Mouse (Mus musculus): Measurements from ENCODE around the gene Rell1. TPM values are rescaled to one million over a fixed set of nuclear protein-coding genes. Genes with fewer than 3 reads are reported as not detected.
"Not testable (repeated sequence)": the region's sequence is repeated elsewhere in the genome, so short reads cannot be mapped to it uniquely, and the experiment has no call there.

Gene Rell1
- polyA plus RNA-seq, 1 experiment: 38.2 TPM

DNA sequence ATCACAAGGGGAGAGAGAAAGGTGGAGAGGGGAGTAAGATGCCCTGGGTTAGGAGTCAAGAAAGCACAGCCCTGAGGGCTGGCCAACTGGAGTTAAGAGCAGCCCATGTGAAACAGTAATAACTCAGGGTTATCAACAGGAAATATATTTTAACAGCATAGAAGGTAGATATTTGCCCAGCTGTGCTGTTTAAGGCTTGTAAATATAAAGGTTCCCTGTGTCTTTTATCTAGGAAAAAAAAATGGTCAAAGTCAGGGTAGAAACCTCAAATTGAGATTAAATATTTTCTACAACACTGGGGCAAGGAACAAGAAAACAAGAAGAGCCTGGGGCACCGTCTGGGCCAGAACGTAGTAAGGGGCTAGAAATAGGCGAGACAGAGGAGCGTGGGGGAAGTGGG lies 61.2 kb downstream of the Rell1 start:
- no peak for TF ChIP-seq CTCF (IDR thresholded peaks at IDR 0.05; ENCODE audit: borderline replicate concordance, insufficient read depth, low read length)
- TF ChIP-seq POLR2A (IDR thresholded peaks at IDR 0.05; ENCODE audit: low read depth, low read length): no peak
- Histone ChIP-seq H3K27ac (ENCODE audit: insufficient read depth, low read length) (no peak overlapping the region), H3K4me1 (ENCODE audit: control insufficient read depth, insufficient read depth, low read length) (no peaks in the 10 kb centered on the region), H3K4me3 (ENCODE audit: insufficient read depth, low read length) (no peak overlapping the region)

DNA sequence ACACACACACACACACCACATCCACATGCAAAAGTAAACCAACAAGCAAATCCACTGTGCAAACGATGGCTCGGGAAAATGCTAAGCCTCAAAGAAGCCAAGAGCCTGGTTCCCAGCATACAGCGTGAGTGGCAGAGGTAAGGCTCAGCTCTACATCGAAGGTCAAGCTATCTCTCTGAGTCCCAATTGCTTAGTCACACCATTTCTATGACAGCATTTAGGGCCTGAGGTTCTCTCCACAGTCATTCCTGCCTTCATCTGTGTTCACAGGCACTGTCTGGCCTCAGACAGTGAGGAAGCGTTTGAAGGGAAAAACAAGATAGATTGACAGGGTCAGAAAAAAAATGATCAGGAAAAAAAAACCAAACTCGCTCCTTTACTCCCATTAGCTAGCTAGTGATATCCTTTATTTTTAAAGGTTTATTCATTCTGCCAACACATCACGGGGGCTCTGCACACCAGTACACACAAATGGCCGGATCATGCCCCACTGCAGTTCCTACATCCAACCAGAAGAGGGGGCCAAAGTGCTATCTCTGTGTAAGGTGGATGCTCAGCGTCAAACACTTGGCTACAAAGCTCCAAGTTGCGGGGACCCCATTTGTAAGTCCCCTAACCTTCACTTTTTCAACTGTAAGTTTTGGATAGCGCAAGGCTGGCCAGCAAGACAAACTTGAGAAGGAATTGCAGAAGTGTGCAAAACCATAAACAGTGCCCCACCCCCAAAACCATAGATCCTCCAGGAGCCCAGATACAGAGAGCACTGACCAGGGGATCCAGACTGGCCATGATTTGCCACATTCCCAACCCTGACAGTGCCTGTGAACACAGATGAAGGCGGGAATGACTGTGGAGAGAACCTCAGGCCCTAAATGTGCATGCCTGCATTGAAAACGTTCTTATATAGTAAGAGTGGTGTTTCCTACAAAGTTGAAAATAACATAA lies 62.3 kb downstream of the Rell1 start:
- H3K27ac ChIP-seq (ENCODE audit: insufficient read depth, low read length): no peak overlapping the region

DNA sequence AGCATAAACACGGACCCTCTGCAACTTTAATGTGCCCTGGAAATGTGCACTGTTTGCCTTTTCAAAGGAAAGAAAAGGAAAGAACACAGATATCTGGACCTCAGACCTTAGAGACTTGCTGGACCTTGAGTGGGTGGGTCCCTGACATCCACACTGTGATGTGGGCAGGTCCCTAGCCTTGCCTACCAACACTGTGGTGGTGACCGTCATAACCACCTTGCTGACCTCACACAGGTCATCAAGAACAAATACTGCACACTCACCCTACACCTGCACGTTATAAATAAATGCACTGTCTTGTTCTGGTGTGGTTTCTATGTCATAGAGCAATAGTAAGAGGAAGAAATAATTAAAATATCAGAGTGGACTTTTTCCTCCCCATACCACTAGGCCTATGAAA lies 65.4 kb downstream of the Rell1 start:
- TF ChIP-seq CTCF (IDR thresholded peaks at IDR 0.05; ENCODE audit: borderline replicate concordance, insufficient read depth, low read length) (no peak), POLR2A (IDR thresholded peaks at IDR 0.05; ENCODE audit: low read depth, low read length) (no peak)
- Histone ChIP-seq H3K4me1 (ENCODE audit: control insufficient read depth, insufficient read depth, low read length) (no peaks in the 10 kb centered on the region), H3K4me3 (ENCODE audit: insufficient read depth, low read length) (no peak overlapping the region), H3K27ac (ENCODE audit: insufficient read depth, low read length) (no peak overlapping the region)

More for the DNA sequence above, 62.3 kb downstream of the Rell1 start:
- H3K4me3 ChIP-seq (ENCODE audit: insufficient read depth, low read length): no peak overlapping the region
- TF ChIP-seq POLR2A (IDR thresholded peaks at IDR 0.05; ENCODE audit: low read depth, low read length) (no peak), CTCF (IDR thresholded peaks at IDR 0.05; ENCODE audit: borderline replicate concordance, insufficient read depth, low read length) (peak; percentile 67; the same call in 1 of the 2 replicates)
- H3K4me1 ChIP-seq (ENCODE audit: control insufficient read depth, insufficient read depth, low read length): no peaks in the 10 kb centered on the region

DNA sequence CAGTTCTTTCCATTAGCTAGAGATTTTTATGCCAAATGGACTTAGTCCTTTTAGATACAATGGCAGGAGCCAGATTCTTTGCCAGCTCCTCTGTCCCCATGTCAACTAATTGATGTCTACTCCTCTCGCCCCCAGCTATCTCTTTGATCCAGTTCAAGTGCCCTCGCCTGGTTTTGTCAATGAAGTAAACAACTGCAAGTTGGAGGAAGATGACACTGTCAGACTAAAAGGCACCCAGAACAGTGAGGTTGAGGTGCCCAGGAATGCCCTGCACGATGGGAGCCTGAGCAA lies 70.9 kb downstream of the Rell1 start:
- no peak overlapping the region for H3K27ac ChIP-seq (ENCODE audit: insufficient read depth, low read length)
- H3K4me3 ChIP-seq (ENCODE audit: insufficient read depth, low read length): no peak overlapping the region
- TF ChIP-seq CTCF (IDR thresholded peaks at IDR 0.05; ENCODE audit: borderline replicate concordance, insufficient read depth, low read length) (no peak), POLR2A (IDR thresholded peaks at IDR 0.05; ENCODE audit: low read depth, low read length) (no peak)
- no peaks in the 10 kb centered on the region for H3K4me1 ChIP-seq (ENCODE audit: control insufficient read depth, insufficient read depth, low read length)

DNA sequence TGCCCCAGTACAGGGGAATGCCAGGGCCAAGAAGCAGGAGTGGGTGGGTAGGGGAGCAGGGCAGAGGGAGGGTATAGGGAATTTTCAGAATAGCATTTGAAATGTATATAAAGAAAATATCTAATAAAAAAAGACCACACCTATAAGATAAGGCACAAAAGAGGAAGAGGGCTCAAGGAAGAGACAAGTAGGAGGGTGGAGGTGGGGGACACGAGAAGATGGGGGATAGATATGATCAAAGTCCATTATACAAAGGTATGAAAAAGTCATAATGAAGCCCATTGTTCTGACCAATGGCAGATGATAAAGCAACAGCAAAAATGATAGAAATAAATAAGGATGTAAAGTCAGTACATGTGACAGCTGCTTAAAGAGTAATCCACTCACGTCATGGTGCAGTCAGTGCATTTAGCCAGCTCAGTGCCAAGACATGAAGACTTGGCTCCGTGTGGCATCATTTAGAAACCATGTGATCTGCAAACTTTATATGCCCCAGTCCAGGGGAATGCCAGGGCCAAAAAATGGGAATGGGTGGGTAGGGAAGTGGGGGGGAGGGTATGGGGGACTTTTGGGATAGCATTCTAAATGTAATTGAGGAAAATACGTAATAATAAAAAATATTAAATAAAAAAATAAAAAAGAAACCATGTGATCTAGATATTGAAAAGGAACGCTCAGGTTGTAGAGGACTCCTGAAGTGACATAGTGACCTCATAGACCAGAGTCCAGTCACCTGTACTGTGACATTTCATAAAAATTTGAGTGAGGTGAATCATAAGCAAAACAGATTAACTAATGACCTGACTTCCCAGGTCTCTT lies 71.5 kb downstream of the Rell1 start:
- not testable (repeated sequence) for H3K4me3 ChIP-seq (ENCODE audit: insufficient read depth, low read length); H3K27ac ChIP-seq (ENCODE audit: insufficient read depth, low read length); H3K4me1 ChIP-seq (ENCODE audit: control insufficient read depth, insufficient read depth, low read length)

DNA sequence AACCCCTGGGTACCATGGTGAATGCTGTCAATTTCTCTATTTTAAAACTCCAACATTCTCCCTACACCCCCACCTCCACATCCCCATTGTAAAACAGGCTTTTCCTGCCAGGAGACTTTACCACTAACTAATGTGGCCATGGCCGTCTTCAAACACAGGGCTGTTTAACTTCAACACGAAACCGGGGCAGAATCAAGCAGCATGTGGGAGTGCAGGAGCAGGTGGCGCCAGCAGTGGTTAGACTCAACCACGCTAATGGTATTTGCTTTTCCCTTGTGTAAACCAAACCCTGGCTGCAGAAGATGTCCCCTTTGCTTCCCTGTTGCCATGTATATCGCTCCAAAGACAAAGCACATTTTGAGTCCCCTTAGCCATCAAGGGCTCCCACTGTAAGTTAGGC lies 76.8 kb downstream of the Rell1 start:
- TF ChIP-seq POLR2A (IDR thresholded peaks at IDR 0.05; ENCODE audit: low read depth, low read length) (no peak), CTCF (IDR thresholded peaks at IDR 0.05; ENCODE audit: borderline replicate concordance, insufficient read depth, low read length) (no peak)
- Histone ChIP-seq H3K4me3 (ENCODE audit: insufficient read depth, low read length) (no peak overlapping the region), H3K27ac (ENCODE audit: insufficient read depth, low read length) (no peak overlapping the region), H3K4me1 (ENCODE audit: control insufficient read depth, insufficient read depth, low read length) (no peaks in the 10 kb centered on the region)

DNA sequence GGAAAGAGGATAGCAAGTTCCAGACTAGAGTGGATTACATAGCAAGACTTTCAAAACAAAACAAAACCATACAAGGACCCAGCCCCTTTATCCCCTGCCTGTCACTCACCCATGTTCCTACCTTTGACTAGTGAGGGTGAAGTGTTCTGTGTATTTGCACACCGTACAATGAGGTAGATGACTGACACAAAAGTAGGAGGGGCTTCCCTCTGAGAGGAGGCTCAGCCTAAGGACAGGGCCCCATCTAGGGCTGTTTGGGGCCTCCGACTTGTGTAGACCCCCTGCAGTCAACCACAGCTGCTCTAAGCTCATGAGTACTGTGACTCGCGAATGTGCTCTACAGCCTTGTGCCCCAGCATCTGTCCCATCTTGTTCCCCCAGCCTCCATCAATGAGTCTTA lies 77.5 kb downstream of the Rell1 start:
- no peaks in the 10 kb centered on the region for H3K4me1 ChIP-seq (ENCODE audit: control insufficient read depth, insufficient read depth, low read length)
- no peak overlapping the region for H3K4me3 ChIP-seq (ENCODE audit: insufficient read depth, low read length)
- TF ChIP-seq POLR2A (IDR thresholded peaks at IDR 0.05; ENCODE audit: low read depth, low read length) (no peak), CTCF (IDR thresholded peaks at IDR 0.05; ENCODE audit: borderline replicate concordance, insufficient read depth, low read length) (no peak)
- H3K27ac ChIP-seq (ENCODE audit: insufficient read depth, low read length): no peak overlapping the region

DNA sequence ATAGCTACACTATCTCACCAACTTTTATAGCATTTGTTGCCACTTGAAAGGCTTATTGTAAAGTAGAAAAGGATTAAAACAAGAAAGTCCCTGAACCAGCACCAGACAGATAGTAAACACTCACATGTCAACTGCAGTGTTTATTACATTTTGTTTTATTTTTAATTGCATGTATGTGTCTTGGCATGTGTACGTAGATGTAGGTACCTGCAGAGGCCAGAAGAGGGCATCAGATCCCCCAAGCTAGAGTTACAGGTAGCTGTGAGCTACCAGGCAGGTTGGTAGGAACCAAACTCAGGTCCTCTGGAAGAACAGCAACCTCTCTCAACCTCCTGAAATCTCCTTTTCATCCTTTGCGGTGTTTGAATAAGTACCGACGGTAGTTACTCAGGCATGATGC lies 81.6 kb downstream of the Rell1 start:
- Histone ChIP-seq H3K4me3 (ENCODE audit: insufficient read depth, low read length) (no peak overlapping the region), H3K4me1 (ENCODE audit: control insufficient read depth, insufficient read depth, low read length) (no peaks in the 10 kb centered on the region), H3K27ac (ENCODE audit: insufficient read depth, low read length) (no peak overlapping the region)
- TF ChIP-seq CTCF (IDR thresholded peaks at IDR 0.05; ENCODE audit: borderline replicate concordance, insufficient read depth, low read length): no peak
- no peak for TF ChIP-seq POLR2A (IDR thresholded peaks at IDR 0.05; ENCODE audit: low read depth, low read length)

DNA sequence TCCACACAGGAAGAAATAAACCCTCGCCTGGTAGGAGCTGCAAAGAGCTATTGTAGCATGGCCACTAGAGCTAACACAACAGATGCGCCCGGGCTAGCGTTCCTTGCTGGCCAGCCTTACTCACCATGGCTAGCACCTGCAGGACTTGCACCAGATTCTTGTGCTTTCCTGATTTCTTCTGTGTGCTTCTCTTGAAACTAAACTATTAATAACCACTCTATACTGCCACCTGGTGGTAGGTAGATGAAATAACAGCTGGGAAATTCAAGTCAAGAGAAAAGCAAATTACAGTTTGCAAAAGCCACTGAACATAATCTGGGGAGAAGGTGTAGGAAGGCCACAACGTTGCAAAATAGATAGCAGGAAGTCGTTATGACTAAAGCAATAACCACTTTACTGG lies 82.0 kb downstream of the Rell1 start:
- no peaks in the 10 kb centered on the region for H3K4me1 ChIP-seq (ENCODE audit: control insufficient read depth, insufficient read depth, low read length)
- TF ChIP-seq CTCF (IDR thresholded peaks at IDR 0.05; ENCODE audit: borderline replicate concordance, insufficient read depth, low read length) (no peak), POLR2A (IDR thresholded peaks at IDR 0.05; ENCODE audit: low read depth, low read length) (no peak)
- no peak overlapping the region for H3K4me3 ChIP-seq (ENCODE audit: insufficient read depth, low read length)
- no peak overlapping the region for H3K27ac ChIP-seq (ENCODE audit: insufficient read depth, low read length)

DNA sequence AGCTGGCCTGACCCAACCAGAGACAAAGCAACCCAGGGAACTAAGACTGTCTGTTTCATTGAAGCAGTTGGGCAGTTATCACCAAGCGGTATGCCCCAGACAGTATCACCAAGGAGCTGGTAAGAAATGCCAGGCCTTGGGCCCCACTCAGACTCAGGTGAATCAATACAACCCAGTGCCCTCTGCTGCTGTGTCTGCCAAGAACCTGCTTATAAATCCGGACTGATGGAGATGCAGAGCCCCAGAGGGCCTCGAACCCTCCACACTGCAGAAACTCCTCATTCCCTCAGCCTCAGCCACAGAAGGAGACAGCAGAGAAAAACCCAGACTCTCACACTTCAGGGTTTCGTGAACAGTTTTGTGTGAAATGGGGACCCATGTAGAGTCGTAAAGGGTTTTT lies 82.4 kb downstream of the Rell1 start:
- no peaks in the 10 kb centered on the region for H3K4me1 ChIP-seq (ENCODE audit: control insufficient read depth, insufficient read depth, low read length)
- H3K4me3 ChIP-seq (ENCODE audit: insufficient read depth, low read length): no peak overlapping the region
- H3K27ac ChIP-seq (ENCODE audit: insufficient read depth, low read length): no peak overlapping the region
- TF ChIP-seq CTCF (IDR thresholded peaks at IDR 0.05; ENCODE audit: borderline replicate concordance, insufficient read depth, low read length) (no peak), POLR2A (IDR thresholded peaks at IDR 0.05; ENCODE audit: low read depth, low read length) (no peak)

Measured in embryonic fibroblast, embryonic 13.5 days (primary cell).